Mouse (Mus musculus) brown adipose tissue, adult 24 weeks (tissue): ENCODE measurements around the gene Bub1. TPM values are rescaled to one million over a fixed set of nuclear protein-coding genes. Genes with fewer than 3 reads are reported as not detected.

Source experiments
- H3K27ac ChIP-seq: fragments of 200-500 bp; replicated peaks from 2 replicates; pipeline ENCODE4 v1.5.1; 2012; ENCODE audit warnings: low read depth, mild to moderate bottlenecking, low read length
- H3K4me1 ChIP-seq: fragments of 200-500 bp; 2 replicates; pipeline ENCODE4 v1.6.1; 2012; ENCODE audit warnings: low read length, mixed read lengths; ENCODE audit not compliant: control insufficient read depth, insufficient read depth, insufficient read length
- H3K4me3 ChIP-seq: fragments of 200-500 bp; 2 replicates; pipeline ENCODE4 v1.5.1; 2012; ENCODE audit warnings: low read depth, mild to moderate bottlenecking, low read length, moderate library complexity; ENCODE audit not compliant: insufficient read depth
- polyA plus RNA-seq: library from polyadenylated mRNA; stranded (reverse); fragments of >200 nt; gene quantifications from 2 replicates; pipeline ENCODE4 v1.2.4, GENCODE M21; 2012; ENCODE audit not compliant: missing spikeins, insufficient read depth, insufficient read length

Gene Bub1
- polyA plus RNA-seq, result not detected in 2 replicates

DNA sequence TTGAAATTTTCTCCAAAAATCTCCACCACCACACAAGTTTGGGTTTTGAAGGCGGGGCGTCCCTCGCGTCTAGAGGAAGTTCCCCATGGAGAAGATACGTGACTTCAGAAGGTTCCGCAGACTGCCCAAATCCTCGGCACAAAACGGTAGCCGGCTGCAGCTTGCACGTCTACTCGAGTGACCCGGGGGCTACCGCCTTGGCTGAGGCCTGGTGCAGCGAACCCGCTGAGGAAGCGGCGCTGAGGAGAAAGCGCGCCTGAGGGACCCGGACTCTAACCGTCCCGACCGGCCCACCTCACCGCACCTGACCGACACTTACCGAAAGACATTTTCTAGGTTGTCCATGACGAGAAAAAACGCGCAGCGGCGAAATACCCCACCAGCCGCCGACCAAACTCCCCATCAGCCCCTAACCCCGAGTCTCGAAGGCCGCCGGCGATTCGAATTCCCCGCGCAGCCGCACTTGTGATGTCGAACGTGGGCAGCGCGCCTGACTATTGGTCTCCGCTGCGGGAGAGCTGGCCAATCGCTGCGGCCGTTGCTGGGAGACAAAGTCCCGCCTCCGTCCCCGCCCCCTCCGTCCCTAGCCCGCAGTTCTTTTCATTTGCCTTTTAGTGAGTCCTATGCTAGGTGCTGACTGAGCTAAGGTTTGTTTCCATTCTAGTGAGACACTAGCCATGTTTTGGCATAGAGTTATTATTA lies at the start of gene Bub1:
Gene Bub1, minus strand, starts transcription at position 465 of the 702 bp plus-strand sequence.
- peak within 1 kb of the TSS; percentile 49 for H3K4me3 ChIP-seq
- H3K27ac ChIP-seq, result no peak within 1 kb of the TSS
- H3K4me1 ChIP-seq, result no peaks in the 10 kb centered on the region

DNA sequence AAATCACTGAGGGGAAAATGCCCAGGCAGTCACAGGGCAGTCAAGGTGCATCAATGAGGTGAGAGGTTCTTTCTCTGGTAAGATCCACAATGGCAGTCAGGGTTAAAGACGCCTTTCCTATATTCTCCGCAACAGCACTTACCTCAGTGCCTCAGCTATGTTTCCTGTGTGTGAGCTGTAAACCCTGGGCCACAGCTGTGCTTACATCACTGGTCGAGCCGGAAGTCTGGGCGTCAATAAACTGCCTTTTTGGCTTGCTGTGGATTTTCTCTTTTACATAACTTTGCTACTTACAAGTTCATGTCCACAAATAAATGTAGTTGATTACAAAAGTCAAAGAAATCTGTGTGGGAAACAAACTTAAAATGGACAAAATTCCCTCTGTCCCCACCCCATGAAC lies 49.4 kb upstream of the Bub1 start:
- Histone ChIP-seq H3K27ac (no peak overlapping the region), H3K4me3 (no peak overlapping the region), H3K4me1 (no peaks in the 10 kb centered on the region)

DNA sequence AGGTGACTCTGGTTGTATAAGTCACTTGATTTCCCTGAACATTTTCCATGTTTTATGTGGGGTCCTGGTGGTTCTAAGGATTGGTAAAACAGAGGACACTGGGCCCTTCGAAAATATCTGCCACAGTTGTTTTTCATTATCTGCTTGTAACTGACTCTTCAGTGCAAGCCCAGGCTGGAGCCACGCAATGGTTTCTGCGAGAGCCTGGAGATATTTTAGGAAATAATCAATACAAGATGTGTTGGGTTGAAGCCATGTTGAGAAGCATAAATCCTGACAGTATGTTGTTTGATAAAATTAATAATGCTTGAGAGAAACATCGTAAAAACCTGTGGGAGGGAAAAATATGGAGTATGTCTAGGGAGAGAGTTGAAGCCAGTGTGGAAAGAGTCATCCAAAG lies 32.7 kb upstream of the Bub1 start:
- Histone ChIP-seq H3K4me1 (no peaks in the 10 kb centered on the region), H3K27ac (no peak overlapping the region), H3K4me3 (no peak overlapping the region)

DNA sequence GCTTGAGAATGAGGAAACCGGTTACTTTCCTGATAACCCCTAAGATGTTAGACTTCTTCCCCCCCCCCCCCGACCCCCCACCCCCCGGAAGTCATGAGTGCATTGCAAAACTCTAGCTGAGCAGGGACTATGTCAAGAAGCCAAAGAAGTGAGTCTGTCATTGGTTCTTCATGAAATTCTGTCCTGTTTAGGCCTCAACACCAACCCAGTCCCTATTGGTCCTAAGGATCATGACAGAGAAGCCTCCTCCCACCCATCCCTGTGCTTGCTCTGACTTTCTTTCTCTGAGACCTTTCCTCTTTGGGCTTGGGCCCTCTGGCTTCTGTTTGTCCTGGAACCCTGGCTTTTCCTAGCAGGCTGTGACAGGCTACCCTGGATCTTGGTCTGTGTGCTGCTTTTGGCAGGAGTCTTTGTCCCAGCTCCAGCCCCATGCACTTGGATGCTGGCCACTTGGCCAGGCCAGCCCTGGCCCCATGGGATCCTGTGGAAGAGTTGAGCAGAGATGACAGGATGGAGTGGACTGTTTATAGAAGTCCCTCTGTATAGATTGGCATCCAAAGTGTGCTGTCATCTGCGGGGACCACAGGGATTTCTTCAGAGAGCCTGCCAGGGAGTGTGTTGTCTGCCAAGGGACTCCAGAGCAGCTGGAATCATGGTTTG lies 22.8 kb upstream of the Bub1 start:
- no peak overlapping the region for H3K4me3 ChIP-seq
- H3K27ac ChIP-seq, result no peak overlapping the region
- H3K4me1 ChIP-seq, result no peaks in the 10 kb centered on the region

DNA sequence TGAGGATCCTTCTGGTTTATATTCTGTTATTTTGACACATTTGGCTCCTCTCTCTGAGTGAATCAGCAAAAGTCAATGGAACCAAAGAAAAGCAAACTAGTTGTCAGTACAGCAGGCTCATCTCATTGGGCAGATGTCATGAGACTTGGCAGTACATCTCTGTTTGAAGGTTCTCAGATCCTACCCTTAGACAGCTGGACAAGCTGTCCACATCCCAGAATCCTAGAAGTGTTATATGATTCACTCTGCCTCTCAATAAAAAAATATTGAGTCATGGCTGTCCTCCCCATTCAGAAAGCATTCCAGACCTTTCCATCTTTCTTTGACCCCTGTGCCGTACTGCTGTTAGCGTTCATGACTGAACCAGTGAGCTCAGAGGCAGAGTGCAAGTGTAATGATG lies 18.7 kb upstream of the Bub1 start:
- Histone ChIP-seq H3K27ac (no peak overlapping the region), H3K4me3 (no peak overlapping the region)

DNA sequence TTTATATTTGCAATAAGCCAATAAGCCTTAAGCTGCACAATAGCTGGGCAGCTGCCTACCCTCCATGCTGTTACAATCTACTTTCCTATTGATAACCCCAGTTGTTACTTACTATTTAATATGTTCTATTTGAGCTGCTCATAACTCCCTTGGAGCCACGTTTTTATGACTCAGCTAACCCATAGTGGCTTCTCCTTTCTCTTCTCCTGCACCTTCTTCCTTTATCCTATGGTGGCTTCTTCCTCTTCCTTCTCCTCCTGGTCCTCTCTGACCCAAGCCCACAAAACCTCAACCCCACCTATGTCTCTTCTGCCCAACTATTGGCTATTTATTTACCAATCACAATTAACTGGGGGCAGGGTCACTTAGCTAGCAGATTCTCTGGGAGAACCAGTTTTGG lies 14.9 kb upstream of the Bub1 start:
- no peak overlapping the region for H3K27ac ChIP-seq
- no peak overlapping the region for H3K4me3 ChIP-seq
- no peaks in the 10 kb centered on the region for H3K4me1 ChIP-seq

More for the DNA sequence above, 18.7 kb upstream of the Bub1 start:
- H3K4me1 ChIP-seq, result no peaks in the 10 kb centered on the region

DNA sequence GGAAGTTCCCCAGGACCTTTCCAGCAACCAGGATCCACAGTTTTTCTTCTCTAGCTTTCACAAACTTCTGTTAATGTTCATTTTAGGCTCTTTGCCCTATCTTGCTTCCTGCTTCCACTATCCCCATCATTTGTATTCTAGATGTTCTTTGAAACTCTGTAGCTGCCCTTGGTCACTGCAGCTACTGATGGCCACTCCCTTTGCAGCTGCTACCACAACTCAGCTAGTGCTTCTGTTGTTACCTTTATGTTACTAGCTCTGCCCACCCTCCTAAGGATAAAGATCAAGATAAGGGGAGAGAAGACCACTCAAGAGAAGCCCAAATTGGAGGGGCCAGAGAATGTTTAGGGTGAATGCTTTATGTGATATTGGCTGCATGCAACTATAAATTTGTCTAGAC lies 14.3 kb upstream of the Bub1 start:
- Histone ChIP-seq H3K27ac (no peak overlapping the region), H3K4me1 (no peaks in the 10 kb centered on the region), H3K4me3 (no peak overlapping the region)

DNA sequence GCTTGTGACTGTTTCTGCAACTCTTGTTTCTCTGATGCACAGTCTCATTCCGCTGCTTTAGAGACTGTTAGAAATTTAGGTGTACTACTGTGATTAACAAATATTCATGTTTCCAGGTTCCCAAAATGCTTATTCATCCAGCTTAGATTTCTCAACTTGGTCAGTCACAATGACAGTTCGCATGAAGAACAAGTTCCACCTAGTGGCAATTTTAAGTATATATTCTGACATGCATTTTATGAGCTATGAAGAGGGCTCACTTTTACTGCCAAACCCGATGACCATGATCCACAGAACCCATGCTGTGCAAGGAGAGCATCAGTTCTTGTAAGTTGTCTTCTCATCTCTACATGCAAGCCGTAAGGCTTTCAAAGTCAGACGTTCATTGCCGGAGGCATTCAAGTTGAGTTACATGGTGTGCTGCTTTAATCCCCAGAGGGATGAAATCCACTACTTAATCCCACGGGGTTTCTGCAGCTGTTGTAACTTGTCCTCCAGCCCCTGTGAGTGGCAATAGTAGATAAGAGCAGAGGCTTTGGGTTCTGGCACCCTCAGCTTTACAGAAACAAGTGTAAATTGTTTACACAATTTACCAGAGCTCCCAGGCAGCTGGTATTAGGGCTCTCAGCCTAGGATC lies 13.8 kb upstream of the Bub1 start:
- H3K4me1 ChIP-seq, result no peaks in the 10 kb centered on the region
- no peak overlapping the region for H3K4me3 ChIP-seq
- H3K27ac ChIP-seq, result no peak overlapping the region

DNA sequence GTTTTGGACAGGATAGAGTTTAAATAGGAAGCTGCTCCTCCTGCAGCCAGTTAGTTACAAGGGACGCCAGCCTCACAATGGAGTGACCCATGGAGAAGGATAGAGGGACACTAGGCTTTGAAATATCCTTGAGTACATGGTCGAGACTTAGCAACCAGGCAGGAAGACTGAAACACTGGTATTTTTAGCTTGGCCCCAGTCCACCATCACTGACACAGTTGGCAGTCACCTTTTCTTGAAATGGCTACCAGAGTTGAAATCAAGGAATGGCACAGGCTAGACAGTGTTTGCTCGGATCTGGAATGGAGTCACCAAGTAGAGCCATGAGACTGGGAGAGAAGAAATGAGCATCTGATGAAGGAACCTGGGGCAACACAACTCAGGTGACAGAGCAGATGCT lies 10.8 kb upstream of the Bub1 start:
- no peak overlapping the region for H3K4me3 ChIP-seq
- no peak overlapping the region for H3K27ac ChIP-seq
- no peaks in the 10 kb centered on the region for H3K4me1 ChIP-seq

DNA sequence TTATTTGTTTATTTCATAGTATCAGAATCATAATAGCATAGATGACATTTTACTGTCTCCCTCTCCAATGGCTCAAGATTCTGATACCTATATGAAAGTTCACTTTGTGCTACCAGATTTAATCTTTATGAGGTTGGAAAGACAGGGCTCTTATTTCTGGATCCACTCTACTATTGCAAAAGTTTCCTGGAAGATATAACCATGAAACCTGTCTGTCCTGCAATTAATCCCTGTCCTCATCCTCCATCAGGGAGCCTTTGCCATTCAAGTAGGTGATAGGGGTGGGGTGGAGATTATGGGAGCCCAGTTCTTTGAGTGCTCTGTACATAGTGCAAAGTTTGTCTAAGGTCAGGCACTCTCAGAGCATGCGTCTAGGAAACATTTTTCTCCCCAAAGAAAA lies 9.7 kb upstream of the Bub1 start:
- no peaks in the 10 kb centered on the region for H3K4me1 ChIP-seq
- no peak overlapping the region for H3K27ac ChIP-seq

DNA sequence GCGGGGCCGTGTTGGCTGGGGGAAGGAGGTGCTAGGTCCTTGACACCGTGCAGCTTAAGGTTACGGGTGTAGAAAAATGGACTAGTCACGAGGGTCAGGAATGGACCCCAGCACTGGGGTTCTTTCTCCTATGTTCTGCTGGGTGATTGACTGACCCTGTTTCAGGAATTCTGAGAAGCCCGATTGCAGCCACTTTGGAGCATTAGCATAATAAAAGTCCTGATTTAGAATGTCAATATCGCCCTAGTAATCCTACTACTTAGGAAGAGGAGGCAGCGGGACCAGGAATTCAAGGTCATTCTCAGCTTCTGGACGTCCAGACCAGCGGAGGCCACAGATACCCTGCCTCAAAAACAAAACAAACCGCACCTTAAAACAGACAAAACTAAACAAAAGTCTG lies 7.8 kb upstream of the Bub1 start:
- Histone ChIP-seq H3K4me1 (no peaks in the 10 kb centered on the region), H3K4me3 (no peak overlapping the region), H3K27ac (no peak overlapping the region)

More for the DNA sequence above, 9.7 kb upstream of the Bub1 start:
- H3K4me3 ChIP-seq, result no peak overlapping the region

DNA sequence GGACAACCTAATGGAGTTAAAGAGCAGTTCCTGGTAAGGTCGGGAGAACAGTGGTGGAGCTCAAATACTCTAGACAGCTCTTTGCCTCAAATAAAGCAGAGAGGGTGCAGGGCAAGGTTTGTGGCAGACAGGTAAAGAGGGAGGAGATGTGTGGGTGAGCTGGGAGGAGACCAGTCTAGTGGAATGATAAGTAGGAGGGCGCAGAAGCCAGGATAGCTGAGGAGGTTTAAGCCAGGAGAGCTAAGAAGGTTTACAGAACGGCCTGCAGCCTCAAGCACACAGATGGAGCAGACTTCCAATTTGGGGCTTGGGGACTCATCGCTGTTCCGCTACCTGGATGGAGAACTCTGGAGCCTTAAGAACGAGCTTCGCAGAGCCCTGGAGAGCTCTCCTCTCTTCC lies 6.9 kb upstream of the Bub1 start, which contains the start of gene Acoxl:
Gene Acoxl, plus strand, starts transcription at position 301 of the 400 bp plus-strand sequence.
- H3K4me1 ChIP-seq, result no peaks in the 10 kb centered on the region
- no peak within 1 kb of the TSS for H3K27ac ChIP-seq
- no peak within 1 kb of the TSS for H3K4me3 ChIP-seq

DNA sequence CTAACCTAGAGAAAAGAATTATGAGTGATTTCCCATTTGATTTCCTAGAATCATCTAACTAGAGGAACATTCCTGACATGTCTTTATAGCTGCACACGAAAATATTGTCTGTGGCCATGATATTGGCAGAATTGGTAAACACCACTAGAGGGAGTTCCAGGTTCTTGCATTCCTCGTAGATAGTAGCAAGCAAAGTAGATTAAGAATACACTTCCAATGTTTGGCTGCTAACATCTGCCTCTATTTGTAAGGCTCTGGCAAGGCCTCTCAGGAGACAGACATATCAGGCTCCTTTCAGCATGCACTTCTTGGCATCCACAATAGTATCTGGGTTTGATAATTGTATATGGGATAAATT lies 1.1 kb upstream of the Bub1 start:
- no peaks in the 10 kb centered on the region for H3K4me1 ChIP-seq
- no peak overlapping the region for H3K27ac ChIP-seq
- H3K4me3 ChIP-seq, result no peak overlapping the region

DNA sequence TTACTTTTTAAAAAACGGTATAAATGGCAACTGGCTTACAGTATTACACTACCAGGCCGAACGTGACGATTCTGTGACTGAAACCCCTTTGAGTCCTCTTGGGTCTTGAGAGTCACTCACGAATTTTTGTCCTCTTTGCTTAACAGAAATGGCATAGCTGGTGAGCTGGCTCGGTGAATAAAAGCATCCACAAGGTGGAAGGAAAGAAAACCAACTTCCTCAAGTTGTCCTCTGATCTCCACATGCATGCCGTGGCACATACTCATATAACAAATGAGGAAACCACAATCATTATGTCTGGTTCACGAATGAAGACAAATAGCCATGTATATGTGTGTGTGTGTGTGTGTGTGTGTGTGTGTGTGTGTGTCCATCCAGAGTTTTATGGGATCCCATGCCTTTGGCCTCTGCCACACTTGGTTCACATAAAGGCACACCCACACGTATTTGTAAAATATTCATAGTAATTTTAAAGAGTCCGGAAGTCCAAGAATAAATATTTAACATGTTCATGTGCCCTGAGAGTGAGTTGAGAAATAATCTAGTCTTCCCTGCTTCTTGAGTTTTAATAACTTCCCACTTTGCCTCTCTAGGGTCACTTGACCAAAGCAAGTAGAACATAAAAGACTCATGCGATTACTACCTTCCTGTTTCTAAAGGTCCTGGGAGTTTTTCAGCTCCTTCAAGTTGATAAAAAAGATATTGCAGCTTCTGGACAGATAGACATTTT lies 603 bp upstream of the Bub1 start:
- no peak overlapping the region for H3K27ac ChIP-seq
- no peaks in the 10 kb centered on the region for H3K4me1 ChIP-seq
- H3K4me3 ChIP-seq, result peak overlapping the region; percentile 39

DNA sequence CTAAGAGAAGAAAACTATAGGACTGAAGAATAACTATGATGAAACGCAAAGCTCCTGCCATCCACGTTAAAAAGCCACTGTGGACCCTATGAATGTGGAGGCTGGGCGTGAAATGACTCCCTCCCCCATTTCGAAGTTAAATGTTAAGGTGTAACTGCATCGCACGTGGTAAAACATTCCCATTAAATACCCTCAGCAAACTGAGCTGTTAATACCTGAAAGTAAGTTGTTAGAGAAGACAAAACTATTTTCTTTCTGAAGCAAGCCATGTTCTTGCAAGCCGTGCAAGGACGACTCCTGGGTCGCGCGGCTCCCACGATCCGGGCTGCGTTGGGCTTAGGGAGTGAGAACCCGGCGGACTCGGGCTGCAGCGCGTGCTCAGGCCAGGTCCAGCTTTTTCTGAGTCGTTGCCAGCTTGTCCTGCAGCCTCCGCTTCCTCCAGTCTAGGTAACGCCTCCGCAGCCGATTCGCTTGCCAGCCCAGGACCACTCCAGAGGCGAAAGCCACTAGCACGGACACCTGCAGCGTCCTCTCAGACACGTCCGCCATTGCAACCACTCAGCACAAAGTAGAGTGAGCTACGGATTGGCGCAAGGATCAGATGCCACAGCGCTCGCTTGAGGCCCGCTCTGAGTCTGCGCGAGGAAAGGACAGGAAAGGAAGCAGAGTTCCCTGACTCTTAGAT lies 39.6 kb downstream of the Bub1 start, which contains the start of gene Mtln:
Gene Mtln, minus strand, starts transcription at position 570 of the 685 bp plus-strand sequence.
- Histone ChIP-seq H3K27ac (no peak within 1 kb of the TSS), H3K4me1 (peaks cover 2% of the 10 kb centered on the region; the same call in 1 of the 2 replicates), H3K4me3 (peak within 1 kb of the TSS; percentile 75)
